Mouse (Mus musculus) heart, embryonic 16.5 days (tissue): ENCODE results near the gene Pros1. TPM values are rescaled to one million over a fixed set of nuclear protein-coding genes. Genes with fewer than 3 reads are reported as not detected.

Experiments used
- ATAC-seq: fragments of 200-750 bp; cut with Nextera tagmentation; replicated peaks from 2 replicates; pipeline ENCODE4 v1.8.0; 2017; ENCODE audit warnings: moderate number of reproducible peaks; ENCODE audit not compliant: insufficient read depth, low FRiP score; ENCODE audit errors: extremely low read depth
- H3K27ac ChIP-seq: fragments of 300-500 bp; sonication (generic); 2 replicates; pipeline ENCODE4 v1.5.1; 2014; ENCODE audit warnings: mild to moderate bottlenecking, low read length, control low read depth, moderate library complexity
- H3K27me3 ChIP-seq: fragments of 300-500 bp; sonication (generic); 2 replicates; pipeline ENCODE4 v1.6.1; 2014; ENCODE audit warnings: low read length, mixed read lengths; ENCODE audit not compliant: control insufficient read depth, insufficient read depth
- H3K36me3 ChIP-seq: fragments of 300-500 bp; sonication (generic); 2 replicates; pipeline ENCODE4 v1.6.1; 2014; ENCODE audit not compliant: control insufficient read depth, insufficient read depth
- H3K4me1 ChIP-seq: fragments of 300-500 bp; sonication (generic); 2 replicates; pipeline ENCODE4 v1.6.1; 2014; ENCODE audit warnings: low read length, mixed read lengths; ENCODE audit not compliant: control insufficient read depth, insufficient read depth
- H3K4me2 ChIP-seq: fragments of 300-500 bp; sonication (generic); 2 replicates; pipeline ENCODE4 v1.6.1; 2014; ENCODE audit warnings: low read depth, mild to moderate bottlenecking, control low read depth, low read length
- H3K4me3 ChIP-seq: fragments of 300-500 bp; sonication (generic); 2 replicates; pipeline ENCODE4 v1.5.1; 2014; ENCODE audit warnings: mild to moderate bottlenecking, control low read depth, low read length
- H3K9ac ChIP-seq: fragments of 300-500 bp; sonication (generic); 2 replicates; pipeline ENCODE4 v1.6.1; 2014; ENCODE audit warnings: low read length, control low read depth
- H3K9me3 ChIP-seq: fragments of 300-500 bp; sonication (generic); replicated peaks from 2 replicates; pipeline ENCODE4 v1.6.1; 2016; ENCODE audit warnings: low read length; ENCODE audit not compliant: control insufficient read depth
- WGBS: fragments of 180-500 bp; shearing (Covaris S2); extraction: QIAGEN DNeasy Blood & Tissue Kit; methylation state at CpG from one replicate; pipeline ENCODE4 v1.1.7; 2014; 5-methylcytosine and 5-hydroxymethylcytosine counted together
- polyA plus RNA-seq: library from polyadenylated mRNA; unstranded; fragments of >200 nt; fragmentation: Nextera tagmentation; extraction: Ambion mirVana; gene quantifications from 2 replicates; pipeline ENCODE4 v1.2.1, GENCODE M21; 2015

The Pros1 gene
- 20.3 and 23.0 TPM in 2 replicates for polyA plus RNA-seq

DNA sequence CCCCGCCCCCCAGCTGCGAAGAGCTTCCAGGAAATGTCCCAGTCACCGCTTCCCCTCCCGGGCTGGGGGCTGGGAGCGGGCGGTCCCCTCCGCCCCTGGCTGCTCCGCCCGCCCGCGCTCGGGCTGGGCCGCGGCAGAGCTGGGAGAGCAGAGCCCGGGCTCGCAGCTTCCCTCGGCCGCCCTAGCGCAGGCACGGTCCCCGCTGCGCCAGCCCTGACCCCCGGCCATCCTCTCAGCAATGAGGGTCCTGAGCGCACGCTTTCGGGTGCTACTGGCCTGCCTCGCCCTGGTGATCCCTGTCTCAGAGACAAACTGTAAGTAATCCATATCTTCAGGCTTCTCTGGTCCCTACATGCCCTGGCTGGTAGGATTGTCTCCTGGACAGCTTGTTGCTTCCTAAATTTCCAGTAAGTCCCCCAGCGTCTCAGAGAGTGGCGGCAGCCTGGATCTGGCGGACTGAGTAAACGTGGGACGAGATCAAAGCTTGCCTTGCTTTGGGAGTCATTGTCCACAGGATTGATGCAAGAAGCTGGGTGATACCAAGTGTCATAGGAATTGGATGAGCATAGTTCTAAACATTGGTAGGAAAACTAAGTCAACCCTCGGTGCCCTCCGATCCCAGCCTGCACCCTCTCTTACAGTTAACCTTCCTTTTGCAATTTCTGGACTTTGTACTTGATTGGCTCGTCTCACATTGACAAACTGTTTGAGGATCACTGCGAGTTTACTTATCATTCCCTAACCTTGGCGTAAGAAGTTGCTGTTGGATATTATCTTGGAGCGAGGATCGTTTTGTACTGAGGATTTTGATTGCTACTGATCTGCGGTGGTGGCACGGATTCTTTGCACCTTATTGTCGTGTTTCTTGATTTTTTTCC is at the start of gene Pros1:
Gene Pros1 (plus strand): TSS at position 117 of the 878 bp plus-strand sequence.
- peak; percentile 95 for ATAC-seq
- no peaks in the 10 kb centered on the region for H3K36me3 ChIP-seq
- no peaks in the 10 kb centered on the region for H3K4me1 ChIP-seq
- H3K4me3 ChIP-seq: peak within 1 kb of the TSS; percentile 82
- peak within 1 kb of the TSS; percentile 94 for H3K4me2 ChIP-seq
- H3K9me3 ChIP-seq: no peaks in the 10 kb centered on the region
- 3% methylated on average over 34 of the region's 42 CpGs for WGBS
- H3K27me3 ChIP-seq: no peaks in the 10 kb centered on the region
- H3K27ac ChIP-seq: peak within 1 kb of the TSS; percentile 83
- H3K9ac ChIP-seq: peak within 1 kb of the TSS; percentile 92

DNA sequence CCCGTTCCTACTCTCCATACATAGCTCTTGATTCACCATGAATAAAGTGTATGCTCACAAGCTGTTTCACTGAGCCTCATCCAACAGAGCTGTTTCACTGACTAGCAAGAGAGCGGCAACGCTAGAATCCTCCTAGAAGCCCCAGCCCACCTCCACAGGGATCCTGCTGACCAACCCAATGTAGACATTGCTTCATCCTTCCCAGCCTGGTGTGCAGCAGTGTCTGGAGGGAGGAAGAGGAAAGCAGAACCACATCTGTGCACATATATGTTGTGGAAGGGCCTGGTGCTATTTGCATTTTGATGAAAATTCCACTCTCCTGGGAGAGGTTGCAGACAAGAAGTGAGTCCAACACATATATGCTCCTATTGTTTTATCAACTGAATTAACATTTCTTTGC is 49.5 kb upstream of the Pros1 start:
- 90% methylated on average over 3 of the region's 3 CpGs for WGBS
- Histone ChIP-seq H3K4me3 (no peak overlapping the region), H3K9ac (no peak overlapping the region), H3K36me3 (peaks cover 10% of the 10 kb centered on the region; the same call in 1 of the 2 replicates), H3K4me1 (peaks cover 2% of the 10 kb centered on the region; the same call in 1 of the 2 replicates), H3K4me2 (no peak overlapping the region), H3K9me3 (no peaks in the 10 kb centered on the region), H3K27me3 (no peaks in the 10 kb centered on the region), H3K27ac (no peak overlapping the region)
- no peak for ATAC-seq

DNA sequence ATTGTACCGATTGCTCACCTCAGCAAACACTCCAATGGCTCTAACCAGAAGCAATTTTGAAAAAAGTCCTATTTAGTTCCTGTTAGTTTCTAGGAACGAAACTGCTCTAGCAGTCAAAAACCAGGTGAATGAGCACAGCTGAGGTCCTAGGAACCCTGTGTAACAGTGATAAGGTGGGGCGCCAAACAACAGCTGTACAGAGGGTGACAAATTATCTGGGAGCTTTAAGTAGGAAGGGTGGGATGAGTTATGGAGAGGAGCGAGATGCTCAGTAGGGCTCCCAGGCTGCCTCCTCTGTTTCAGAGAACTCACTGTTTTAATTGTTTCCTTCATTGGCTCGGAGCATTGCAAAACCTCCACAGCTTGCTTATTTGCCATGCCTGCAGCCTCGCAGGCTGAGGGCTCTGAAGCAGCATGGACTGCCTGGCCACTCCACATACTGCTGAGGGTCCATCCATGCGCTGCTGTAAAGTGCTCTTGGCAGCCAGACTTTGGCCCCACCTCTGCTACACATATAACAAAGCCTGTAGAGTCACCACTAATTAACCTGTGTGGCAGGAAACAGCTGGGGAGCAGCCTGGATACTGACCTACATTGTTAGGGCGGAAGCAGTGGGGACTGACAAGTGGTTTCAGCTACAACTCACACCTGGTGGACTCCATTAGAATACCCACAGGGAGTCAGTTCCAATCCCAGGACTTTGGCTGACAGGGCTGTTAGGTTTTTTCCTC is 46.7 kb upstream of the Pros1 start:
- H3K36me3 ChIP-seq: peaks cover 3% of the 10 kb centered on the region; the same call in 1 of the 2 replicates
- 62% methylated on average over 8 of the region's 8 CpGs for WGBS
- peak; percentile 72; the same call in 1 of the 2 replicates for ATAC-seq
- H3K4me2 ChIP-seq: no peak overlapping the region
- H3K9ac ChIP-seq: no peak overlapping the region
- no peaks in the 10 kb centered on the region for H3K9me3 ChIP-seq
- H3K4me1 ChIP-seq: no peaks in the 10 kb centered on the region; the same call in 1 of the 2 replicates
- H3K27ac ChIP-seq: no peak overlapping the region
- no peaks in the 10 kb centered on the region for H3K27me3 ChIP-seq
- no peak overlapping the region for H3K4me3 ChIP-seq

DNA sequence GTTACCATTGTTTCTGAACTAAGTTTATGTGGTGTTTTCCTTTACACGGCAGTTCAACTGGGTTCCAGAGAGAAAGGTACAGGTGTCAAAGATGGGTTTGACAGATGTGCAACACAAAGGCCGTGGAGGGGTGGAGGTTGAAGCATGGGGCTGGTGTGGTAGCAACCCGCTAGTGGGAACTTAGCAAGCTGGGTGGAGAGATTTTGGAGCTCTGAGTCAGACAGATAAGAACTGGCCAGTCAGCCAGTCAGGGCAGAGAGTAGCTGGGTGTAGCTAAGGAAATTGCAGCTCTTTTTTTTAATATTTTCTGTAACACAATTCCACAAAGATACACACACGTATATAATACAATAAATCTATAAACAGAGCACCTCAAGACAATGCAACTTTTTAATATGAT is 43.3 kb upstream of the Pros1 start:
- WGBS: 68% methylated on average over 4 of the region's 4 CpGs
- no peak overlapping the region for H3K27ac ChIP-seq
- H3K9me3 ChIP-seq: no peaks in the 10 kb centered on the region
- H3K9ac ChIP-seq: no peak overlapping the region
- no peak overlapping the region for H3K4me3 ChIP-seq
- ATAC-seq: no peak
- no peaks in the 10 kb centered on the region; the same call in 1 of the 2 replicates for H3K4me1 ChIP-seq
- no peak overlapping the region for H3K4me2 ChIP-seq
- H3K27me3 ChIP-seq: no peaks in the 10 kb centered on the region
- no peaks in the 10 kb centered on the region for H3K36me3 ChIP-seq

DNA sequence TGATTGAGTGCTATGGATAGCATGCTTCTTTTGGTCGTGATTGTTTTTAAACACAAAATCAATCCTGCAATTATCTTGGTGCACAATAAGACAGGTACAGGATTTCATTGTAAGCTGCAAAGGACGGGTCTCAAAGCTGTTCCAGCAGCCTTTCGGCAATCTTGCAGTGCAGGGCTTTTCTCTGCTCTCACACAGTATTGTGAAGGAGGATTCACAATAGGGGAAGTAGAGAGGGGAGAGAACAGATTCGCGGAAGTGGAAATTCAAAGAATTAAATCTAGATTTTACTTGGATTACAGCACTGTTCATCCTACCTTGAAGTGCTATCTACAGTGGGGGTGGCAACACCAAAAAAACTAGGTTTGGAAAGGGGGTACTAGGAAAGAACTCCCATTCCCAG is 40.3 kb upstream of the Pros1 start:
- no peaks in the 10 kb centered on the region for H3K36me3 ChIP-seq
- H3K9ac ChIP-seq: no peak overlapping the region
- H3K9me3 ChIP-seq: no peaks in the 10 kb centered on the region
- no peak overlapping the region for H3K4me3 ChIP-seq
- no peak overlapping the region for H3K4me2 ChIP-seq
- H3K27ac ChIP-seq: no peak overlapping the region
- H3K4me1 ChIP-seq: no peaks in the 10 kb centered on the region
- ATAC-seq: no peak
- no peaks in the 10 kb centered on the region for H3K27me3 ChIP-seq
- WGBS: 85% methylated on average over 5 of the region's 5 CpGs

DNA sequence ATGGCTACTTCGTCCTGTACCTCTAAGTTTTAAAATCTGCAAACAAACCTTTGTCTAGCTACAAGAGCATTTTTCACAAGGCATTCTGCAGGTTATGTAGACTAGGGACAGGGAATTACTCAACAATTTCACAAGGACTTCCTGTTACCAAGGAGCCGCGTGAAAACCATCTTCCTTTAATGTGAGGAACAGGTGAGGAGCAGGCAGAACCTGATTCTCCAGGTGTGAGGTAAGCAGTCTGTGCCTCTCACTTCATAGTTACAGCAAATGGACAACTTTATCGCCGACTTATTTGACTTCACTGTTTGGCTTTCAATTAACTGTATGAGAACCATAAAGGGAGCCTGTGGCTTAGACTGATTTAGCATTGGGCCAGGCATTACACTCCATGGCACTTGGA is 39.6 kb upstream of the Pros1 start, which contains the start of gene Stx19:
Gene Stx19 (plus strand): TSS at position 186 of the 400 bp plus-strand sequence.
- no peaks in the 10 kb centered on the region for H3K4me1 ChIP-seq
- H3K36me3 ChIP-seq: no peaks in the 10 kb centered on the region
- no peak for ATAC-seq
- no peak within 1 kb of the TSS for H3K9ac ChIP-seq
- no peak within 1 kb of the TSS for H3K4me3 ChIP-seq
- H3K27me3 ChIP-seq: no peaks in the 10 kb centered on the region
- no peak within 1 kb of the TSS for H3K27ac ChIP-seq
- no peak within 1 kb of the TSS for H3K4me2 ChIP-seq
- no peaks in the 10 kb centered on the region for H3K9me3 ChIP-seq
- 80% methylated on average over 5 of the region's 5 CpGs for WGBS

DNA sequence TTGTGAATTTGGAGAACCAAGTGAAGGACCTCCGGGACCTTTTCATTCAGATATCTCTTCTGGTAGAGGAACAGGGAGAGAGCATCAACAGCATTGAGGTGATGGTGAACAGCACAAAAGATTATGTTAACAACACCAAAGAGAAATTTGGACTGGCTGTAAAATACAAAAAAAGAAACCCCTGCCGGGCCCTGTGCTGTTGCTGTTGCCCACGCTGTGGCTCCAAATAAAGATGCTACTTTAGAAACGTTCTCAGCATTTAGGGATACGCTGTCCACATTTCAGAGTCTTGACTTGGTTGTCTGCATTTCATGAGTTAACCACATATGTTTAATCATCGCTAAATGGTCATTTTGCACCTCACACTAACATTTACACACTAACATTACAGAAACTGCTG is 31.6 kb upstream of the Pros1 start:
- Histone ChIP-seq H3K4me1 (no peaks in the 10 kb centered on the region), H3K27ac (no peak overlapping the region), H3K27me3 (no peaks in the 10 kb centered on the region), H3K4me3 (no peak overlapping the region), H3K4me2 (no peak overlapping the region), H3K36me3 (no peaks in the 10 kb centered on the region), H3K9ac (no peak overlapping the region), H3K9me3 (no peaks in the 10 kb centered on the region)
- no peak for ATAC-seq
- WGBS: 87% methylated on average over 6 of the region's 6 CpGs

DNA sequence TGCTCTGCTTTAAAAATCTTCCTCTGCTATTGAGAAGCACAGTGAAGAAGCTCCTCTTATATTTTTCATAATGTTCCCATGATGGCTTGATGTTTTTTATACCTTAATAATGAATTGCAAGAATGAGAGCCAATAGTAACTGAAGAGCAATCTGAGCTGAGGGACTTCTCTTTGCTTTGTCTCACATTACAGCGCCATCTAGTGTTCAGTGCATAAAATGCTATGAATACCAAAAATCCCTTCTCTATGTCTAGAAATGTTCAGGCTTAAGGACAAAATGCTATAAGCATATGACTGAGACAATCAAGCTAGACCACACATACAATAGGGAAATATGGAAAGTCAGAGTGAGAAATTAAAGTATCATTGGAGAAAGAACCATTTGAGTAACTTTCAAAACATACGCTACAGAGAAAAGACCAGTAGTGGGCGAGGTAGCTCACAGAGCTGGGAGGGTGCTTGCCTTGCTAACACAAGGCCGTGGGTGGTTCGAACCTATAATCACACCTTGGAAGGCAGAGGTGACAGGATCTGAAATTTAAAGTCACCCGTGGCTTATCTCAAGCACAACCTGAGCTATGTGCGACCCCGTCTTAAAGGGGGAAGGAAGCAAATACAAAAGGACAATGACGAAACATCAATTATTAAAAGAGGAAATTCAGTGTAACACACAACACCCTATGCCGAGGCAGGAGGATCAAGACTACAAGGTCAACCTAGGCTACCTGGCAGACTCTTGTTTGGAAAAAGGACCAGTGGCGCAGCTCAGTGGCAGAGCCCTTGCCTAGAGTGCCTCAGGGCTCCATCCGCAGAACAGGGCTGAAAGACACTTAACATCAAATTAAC is 27.7 kb upstream of the Pros1 start:
- no peaks in the 10 kb centered on the region for H3K27me3 ChIP-seq
- 70% methylated on average over 12 of the region's 12 CpGs for WGBS
- H3K27ac ChIP-seq: no peak overlapping the region
- no peaks in the 10 kb centered on the region for H3K4me1 ChIP-seq
- no peak overlapping the region for H3K9ac ChIP-seq
- no peak overlapping the region for H3K4me2 ChIP-seq
- no peaks in the 10 kb centered on the region; the same call in 1 of the 2 replicates for H3K36me3 ChIP-seq
- ATAC-seq: no peak
- H3K9me3 ChIP-seq: no peaks in the 10 kb centered on the region
- H3K4me3 ChIP-seq: no peak overlapping the region
